Mouse (Mus musculus): ENCODE measurements around the gene Fam131a. TPM values are rescaled to one million over a fixed set of nuclear protein-coding genes. Genes with fewer than 3 reads are reported as not detected.

Gene Fam131a
- polyA plus RNA-seq (2017; shearing (Covaris generic)), result 1 to 10 TPM in 1 of 2 experiments, under 1 TPM in 1; 0.67 to 2.9 TPM

DNA sequence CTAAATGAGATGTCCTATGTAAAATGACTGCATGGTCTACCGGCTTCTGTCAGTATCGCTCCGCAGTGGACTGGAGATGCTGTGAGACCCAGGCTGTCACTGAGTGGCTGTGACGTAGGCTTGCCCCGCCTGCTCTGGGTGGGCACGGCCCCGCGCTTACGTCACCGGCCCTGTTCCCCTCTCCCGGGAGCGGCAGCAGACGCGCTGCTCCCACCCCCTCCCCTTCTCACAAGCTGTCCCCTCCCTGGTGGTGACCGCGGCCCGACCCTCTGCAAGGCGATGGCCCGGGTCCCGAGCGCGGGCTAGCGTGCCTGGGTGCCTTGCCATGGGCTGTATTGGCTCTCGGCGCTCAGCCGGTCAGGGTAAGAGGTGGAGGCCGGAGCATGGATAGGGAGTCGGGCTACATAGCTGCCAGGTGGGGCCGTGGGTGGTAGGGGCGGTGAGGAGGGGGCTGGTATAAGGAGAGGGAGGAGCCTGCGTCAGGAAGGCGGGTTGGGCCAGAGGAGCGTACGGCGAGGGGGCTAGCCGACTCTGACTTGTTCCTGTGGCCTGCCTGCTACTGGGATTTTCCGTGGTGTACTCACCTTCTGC is at the start of gene Fam131a:
Gene Fam131a (plus strand): TSS at position 131 of the 591 bp plus-strand sequence.

DNA sequence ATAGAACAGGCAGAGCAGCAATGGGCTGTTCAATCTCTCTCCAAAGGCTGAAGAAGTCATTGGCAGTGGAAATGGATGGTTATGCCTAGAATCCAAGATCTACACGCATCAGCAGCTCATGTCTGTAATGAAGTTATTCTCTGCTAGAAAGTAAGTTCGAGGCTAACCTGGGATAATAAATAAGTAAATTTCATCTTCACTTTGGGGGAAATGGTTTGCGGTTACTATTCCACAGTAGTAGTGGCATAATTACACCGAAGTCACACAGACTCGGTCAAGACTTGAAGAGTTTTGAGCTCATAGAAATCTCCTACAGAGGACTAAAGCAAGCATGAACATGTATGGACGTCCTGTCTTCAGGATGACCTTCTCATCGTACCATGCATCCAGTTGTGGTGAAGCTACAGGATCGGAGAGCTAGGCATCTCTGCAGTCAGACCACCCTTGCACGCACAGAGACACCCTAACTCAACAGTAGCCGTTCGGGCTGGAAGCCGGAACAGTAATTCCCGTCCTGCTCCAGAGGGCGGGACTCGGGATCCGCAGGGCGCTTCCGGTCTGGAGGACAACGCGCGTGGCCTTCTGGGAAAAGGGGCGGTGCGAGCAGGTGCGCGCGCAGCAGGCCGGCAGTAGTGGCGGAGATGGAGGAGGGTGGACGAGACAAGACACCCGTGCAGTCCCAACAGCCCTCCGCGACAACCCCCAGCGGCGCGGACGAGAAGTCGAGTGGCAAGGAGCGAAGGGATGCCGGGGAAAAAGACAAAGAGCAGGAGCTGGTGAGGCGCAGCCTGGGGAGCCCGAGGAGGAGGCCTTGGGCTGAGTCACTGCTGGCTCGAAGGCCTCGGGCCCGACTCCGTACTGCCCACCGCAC is 41.7 kb upstream of the Fam131a start, which contains the start of gene Psmd2:
Gene Psmd2 (plus strand): TSS at position 577 of the 871 bp plus-strand sequence.

DNA sequence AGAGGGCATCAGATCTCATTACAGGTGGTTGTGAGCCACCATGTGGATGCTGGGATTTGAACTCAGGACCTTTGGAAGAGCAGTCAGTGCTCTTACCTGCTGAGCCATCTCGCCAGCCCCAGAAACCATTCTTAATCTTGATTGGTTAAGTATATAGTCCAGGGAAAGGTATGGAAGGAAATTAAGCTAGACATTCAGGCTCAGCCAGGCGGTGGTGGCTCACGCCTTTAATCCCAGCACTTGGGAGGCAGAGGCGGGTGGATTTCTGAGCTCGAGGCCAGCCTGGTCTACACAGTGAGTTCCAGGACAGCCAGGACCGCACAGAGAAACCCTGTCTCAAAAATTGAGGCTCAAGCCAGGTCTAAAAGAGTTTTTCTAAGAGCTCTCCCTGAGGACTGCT is 25.0 kb upstream of the Fam131a start, which contains the start of gene Eif4g1:
Gene Eif4g1 (plus strand): TSS at position 301 of the 400 bp plus-strand sequence.

GRCm38 (mm10) chr16:20717181-20717977 is 24.3 kb downstream of the Fam131a start, which contains the start of the genes Polr2h and Clcn2:
Polr2h (plus strand) TSS chr16:20717665.
Clcn2 (minus strand) TSS chr16:20717746.

DNA sequence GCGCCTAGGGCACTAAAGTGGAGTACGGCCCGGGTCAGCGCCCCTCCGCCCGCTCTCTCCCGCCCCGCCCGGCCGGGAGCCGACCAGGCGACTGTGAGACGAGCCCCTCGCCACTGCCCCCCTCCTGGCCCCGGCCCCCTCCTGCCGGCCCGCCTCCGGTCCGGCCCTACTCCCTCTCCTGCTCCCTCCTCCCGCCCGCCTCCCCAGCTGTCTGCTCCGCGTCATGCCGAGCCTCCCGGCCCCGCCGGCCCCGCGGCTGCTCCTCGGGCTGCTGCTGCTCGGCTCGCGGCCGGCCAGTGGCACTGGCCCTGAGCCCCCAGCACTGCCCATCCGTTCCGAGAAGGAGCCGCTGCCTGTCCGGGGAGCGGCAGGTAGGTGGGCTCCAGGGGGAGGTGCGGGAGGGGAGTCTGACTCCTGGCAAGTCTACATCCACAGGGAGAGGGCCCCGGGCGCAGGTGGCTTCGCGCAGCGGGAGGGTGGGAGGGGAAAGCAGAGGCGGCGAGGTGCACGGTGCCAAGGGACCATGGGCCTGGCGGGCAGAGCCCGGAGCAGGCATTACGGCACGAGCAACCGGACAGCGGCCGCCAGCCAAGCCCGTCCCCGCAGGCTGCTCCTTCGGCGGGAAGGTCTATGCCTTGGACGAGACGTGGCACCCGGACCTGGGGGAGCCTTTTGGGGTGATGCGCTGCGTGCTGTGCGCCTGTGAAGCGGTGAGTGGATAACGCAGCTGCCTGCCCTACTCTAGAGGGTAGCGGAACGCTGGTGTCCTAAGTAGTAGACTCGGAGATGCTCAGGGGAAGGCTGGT is 40.1 kb downstream of the Fam131a start, which contains the start of gene Chrd:
Gene Chrd (plus strand): TSS at position 203 of the 806 bp plus-strand sequence.

GRCm38 (mm10) chr16:20733731-20734730 is 41.0 kb downstream of the Fam131a start, which contains the start of gene Thpo:
Thpo (minus strand) TSS chr16:20734511.

Other genes with a start within 250 kb of the Fam131a start
- 10 to 100 TPM; 73.2 to 74.0 TPM for gene Eif2b5, start 194.4 kb upstream of the Fam131a start, polyA plus RNA-seq (2017; shearing (Covaris generic))
- gene Dvl3, start 176.3 kb upstream of the Fam131a start, polyA plus RNA-seq (2017; shearing (Covaris generic)), result 10 to 100 TPM; 20.9 to 22.7 TPM
- 100 to 1,000 TPM; 411 to 418 TPM for gene Ap2m1, start 157.8 kb upstream of the Fam131a start, polyA plus RNA-seq (2017; shearing (Covaris generic))
- gene Abcf3, start 144.7 kb upstream of the Fam131a start, polyA plus RNA-seq (2017; shearing (Covaris generic)), result 10 to 100 TPM; 49.6 to 52.3 TPM
- not detected for gene Vwa5b2, start 103.8 kb upstream of the Fam131a start, polyA plus RNA-seq (2017; shearing (Covaris generic))
- gene Eef1akmt4, start 81.6 kb upstream of the Fam131a start, polyA plus RNA-seq (2017; shearing (Covaris generic)), result 10 to 100 TPM; 13.8 to 23.8 TPM
- under 1 TPM in 1 of 2 experiments, not detected in 1; 0.13 TPM for gene Gm49333, start 81.6 kb upstream of the Fam131a start, polyA plus RNA-seq (2017; shearing (Covaris generic))
- gene Alg3, start 81.5 kb upstream of the Fam131a start, polyA plus RNA-seq (2017; shearing (Covaris generic)), result 10 to 100 TPM; 36.7 to 37.5 TPM
- gene Camk2n2, start 72.0 kb upstream of the Fam131a start, polyA plus RNA-seq (2017; shearing (Covaris generic)), result under 1 TPM; 0.14 to 0.41 TPM
- under 1 TPM in 1 of 2 experiments, not detected in 1; 0.07 TPM for gene Ece2, start 63.4 kb upstream of the Fam131a start, polyA plus RNA-seq (2017; shearing (Covaris generic))
- gene Psmd2, start 41.6 kb upstream of the Fam131a start, polyA plus RNA-seq (2017; shearing (Covaris generic)), result 100 to 1,000 TPM; 225 to 261 TPM
- 100 to 1,000 TPM in 1 of 2 experiments, 10 to 100 TPM in 1; 81.8 to 105 TPM for gene Eif4g1, start 24.9 kb upstream of the Fam131a start, polyA plus RNA-seq (2017; shearing (Covaris generic))
- gene Polr2h, start 24.4 kb downstream of the Fam131a start, polyA plus RNA-seq (2017; shearing (Covaris generic)), result 10 to 100 TPM; 50.0 to 67.7 TPM
- 1 to 10 TPM; 2.7 to 3.2 TPM for gene Clcn2, start 24.5 kb downstream of the Fam131a start, polyA plus RNA-seq (2017; shearing (Covaris generic))
- gene Chrd, start 39.9 kb downstream of the Fam131a start, polyA plus RNA-seq (2017; shearing (Covaris generic)), result not detected
- gene Thpo, start 41.3 kb downstream of the Fam131a start, polyA plus RNA-seq (2017; shearing (Covaris generic)), result under 1 TPM; 0.10 to 0.24 TPM

Measured in activated CD4-positive, CD25-positive, alpha-beta regulatory T cell (primary cell).